14 mouse cellular contexts compared by ENCODE assay signal in the genomic region with DNA sequence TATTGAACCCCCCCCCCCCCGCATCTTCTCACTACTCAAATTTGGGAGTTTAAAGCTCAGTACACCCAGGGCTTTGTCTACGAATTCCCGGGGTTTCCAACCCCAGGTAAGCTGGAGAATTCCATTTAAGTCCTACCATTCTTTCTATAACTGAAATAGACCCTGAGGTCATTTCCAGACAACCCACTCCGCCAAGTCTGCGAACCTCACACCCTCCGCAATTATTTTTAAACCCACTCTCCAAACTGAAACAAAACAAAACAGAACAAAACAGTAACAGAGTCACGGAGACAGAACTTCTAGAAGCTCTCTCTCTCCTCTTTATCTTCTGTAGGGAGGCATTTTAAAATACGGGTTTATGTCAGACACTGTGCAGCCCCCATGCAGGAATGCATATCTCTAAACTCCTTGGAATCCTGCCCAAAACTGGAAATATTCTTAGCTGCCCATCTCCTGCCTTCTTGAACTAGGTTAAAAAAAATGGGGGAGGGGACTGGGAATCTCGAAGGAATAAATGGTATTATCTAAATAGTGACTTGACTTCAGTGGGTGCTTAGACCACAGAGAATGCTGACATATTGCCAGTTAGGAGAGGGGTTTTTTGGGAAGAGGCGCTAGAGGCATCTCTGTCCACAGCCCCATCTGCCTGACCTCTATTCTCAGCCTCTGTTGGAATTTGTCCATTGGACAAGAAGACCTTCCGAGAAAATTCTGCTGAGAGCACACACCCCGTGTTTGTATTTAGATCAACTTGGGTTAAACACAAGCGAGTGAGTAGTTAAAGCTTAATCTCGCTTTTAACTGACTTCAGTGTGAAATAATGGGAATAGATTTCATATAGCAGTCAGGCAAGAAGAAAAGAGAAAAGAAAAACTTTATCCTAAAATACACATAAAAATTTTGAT. TPM values are rescaled to one million over a fixed set of nuclear protein-coding genes. Genes with fewer than 3 reads are reported as not detected.
A peak's percentile ranks its signal among the peaks of the same experiment; 100 is the strongest.
DNase-seq lines count a peak whose midpoint lies in the region; ATAC-seq and TF ChIP-seq lines count a peak whose summit lies in the region.
"Had no signal": no experiment of that assay in that cellular context is flagged by ENCODE, and none has a peak within 500 bp of the region (broad histone marks: within the 10 kb centered on the region; RNA-seq: fewer than 3 reads in every experiment).

No protein-coding gene starts in this region.

- H3K9ac ChIP-seq in embryonic facial prominence, embryonic 14.5 days (ENCODE audit: low read depth, low read length), result no peak overlapping the region
- H3K9ac ChIP-seq in heart, embryonic 16.5 days (ENCODE audit: low read length), result peak overlapping the region; percentile 18
- no peak overlapping the region for H3K9ac ChIP-seq in liver, postnatal 0 days (replicated peaks)
- H3K9ac ChIP-seq: midbrain, embryonic 15.5 days had no signal

- no peak for TF ChIP-seq EP300 in liver, postnatal 0 days (IDR thresholded peaks at IDR 0.05; ENCODE audit: low read depth)

- no peak for ATAC-seq in embryonic facial prominence, embryonic 14.5 days (ENCODE audit: low read depth)
- ATAC-seq in heart, embryonic 16.5 days (replicated peaks; ENCODE audit: extremely low read depth, insufficient read depth, low FRiP score), result peak; percentile 69
- no peak for ATAC-seq in liver, postnatal 0 days

- H3K4me1 ChIP-seq in embryonic facial prominence, embryonic 14.5 days (ENCODE audit: control insufficient read depth, insufficient read depth, low read length), result peaks cover 9% of the 10 kb centered on the region; the same call in 1 of the 2 replicates
- peaks cover 50% of the 10 kb centered on the region for H3K4me1 ChIP-seq in heart, embryonic 16.5 days (ENCODE audit: control insufficient read depth, insufficient read depth, low read length)
- peaks cover 17% of the 10 kb centered on the region for H3K4me1 ChIP-seq in liver, postnatal 0 days (ENCODE audit: insufficient read depth)

- peak overlapping the region; percentile 2; the same call in 1 of the 2 replicates for H3K27ac ChIP-seq in embryonic facial prominence, embryonic 14.5 days (replicated peaks; ENCODE audit: low read depth, low read length)
- peak overlapping the region; percentile 88 for H3K27ac ChIP-seq in heart, embryonic 16.5 days (ENCODE audit: low read length)
- peak overlapping the region; percentile 48 for H3K27ac ChIP-seq in liver, postnatal 0 days (ENCODE audit: low read depth)
- H3K27ac ChIP-seq: hindbrain, embryonic 10.5 days; layer of hippocampus, adult 2 months; midbrain, embryonic 15.5 days had no signal

- H3K9me3 ChIP-seq in embryonic facial prominence, embryonic 14.5 days (ENCODE audit: control insufficient read depth, low read length), result no peaks in the 10 kb centered on the region
- H3K9me3 ChIP-seq in heart, embryonic 16.5 days (replicated peaks; ENCODE audit: control insufficient read depth, low read length), result no peaks in the 10 kb centered on the region
- no peaks in the 10 kb centered on the region for H3K9me3 ChIP-seq in liver, postnatal 0 days (ENCODE audit: low read length)
- H3K9me3 ChIP-seq: hindbrain, embryonic 10.5 days; midbrain, embryonic 15.5 days had no signal

- peak; percentile 85 for DNase-seq in kidney, adult 9 months
- no peak for DNase-seq in kidney, postnatal 4 days
- peak; percentile 60 for DNase-seq in embryonic facial prominence, embryonic 14.5 days (ENCODE audit: low spot score)
- no peak for DNase-seq in liver, postnatal 0 days
- DNase-seq in cerebellum, adult 8-10 months, result no peak
- no peak for DNase-seq in ovary, postnatal 10 days (ENCODE audit: low spot score)
- DNase-seq: adrenal gland, adult 8-10 months; lung, postnatal 14 days; right cerebral cortex, adult 18-20 months had no signal

- no peak overlapping the region for H3K4me2 ChIP-seq in embryonic facial prominence, embryonic 14.5 days (ENCODE audit: low read depth, low read length)
- H3K4me2 ChIP-seq in heart, embryonic 16.5 days (ENCODE audit: low read depth, low read length), result peak overlapping the region; percentile 53
- 0 out of 2 replicates have a peak overlapping the region, but pooled peaks have one; percentile 2 for H3K4me2 ChIP-seq in liver, postnatal 0 days (ENCODE audit: low read depth, low read length)
- H3K4me2 ChIP-seq: midbrain, embryonic 15.5 days had no signal

- no peak overlapping the region for H3K4me3 ChIP-seq in embryonic facial prominence, embryonic 14.5 days (ENCODE audit: low read depth, low read length)
- peak overlapping the region; percentile 0; the same call in 1 of the 2 replicates for H3K4me3 ChIP-seq in heart, embryonic 16.5 days (ENCODE audit: low read length)
- no peak overlapping the region for H3K4me3 ChIP-seq in liver, postnatal 0 days (ENCODE audit: low read depth, low read length)
- H3K4me3 ChIP-seq: hindbrain, embryonic 10.5 days; layer of hippocampus, adult 2 months; midbrain, embryonic 15.5 days had no signal

- no peak for TF ChIP-seq CTCF in liver, postnatal 0 days (IDR thresholded peaks at IDR 0.05; ENCODE audit: low read depth)

- WGBS in embryonic facial prominence, embryonic 14.5 days, result 61% methylated on average over 14 of the region's 14 CpGs
- 27% methylated on average over 14 of the region's 14 CpGs for WGBS in heart, embryonic 16.5 days
- WGBS in liver, postnatal 0 days (ENCODE audit: insufficient replicate concordance), result 64% methylated on average over 14 of the region's 14 CpGs

- H3K27me3 ChIP-seq in embryonic facial prominence, embryonic 14.5 days (replicated peaks; ENCODE audit: control insufficient read depth, insufficient read depth, low read length), result no peaks in the 10 kb centered on the region
- H3K27me3 ChIP-seq in heart, embryonic 16.5 days (ENCODE audit: control insufficient read depth, insufficient read depth, low read length), result no peaks in the 10 kb centered on the region
- H3K27me3 ChIP-seq in liver, postnatal 0 days (ENCODE audit: insufficient read depth, low read length), result no peaks in the 10 kb centered on the region
- H3K27me3 ChIP-seq: CH12.LX; midbrain, embryonic 15.5 days had no signal

- H3K36me3 ChIP-seq in embryonic facial prominence, embryonic 14.5 days (ENCODE audit: control insufficient read depth, insufficient read depth, low read length), result peaks cover 16% of the 10 kb centered on the region; the same call in 1 of the 2 replicates
- H3K36me3 ChIP-seq in heart, embryonic 16.5 days (ENCODE audit: control insufficient read depth, insufficient read depth), result peaks cover 6% of the 10 kb centered on the region
- peaks cover 8% of the 10 kb centered on the region; the same call in 1 of the 2 replicates for H3K36me3 ChIP-seq in liver, postnatal 0 days (replicated peaks; ENCODE audit: insufficient read depth, low read length)
- H3K36me3 ChIP-seq: midbrain, embryonic 15.5 days had no signal

RNA-seq across cellular contexts. Expression of a gene that starts 50.3 kb away (rescaled TPM):
- 2.5 and 3.1 TPM in 2 replicates for polyA plus RNA-seq in embryonic facial prominence, embryonic 14.5 days (2014; fragmentation: Nextera tagmentation; extraction: Ambion mirVana)
- polyA plus RNA-seq in heart, embryonic 16.5 days (2015; fragmentation: Nextera tagmentation; extraction: Ambion mirVana), result 1.4 and 1.9 TPM in 2 replicates
- 0.89 and 1.2 TPM in 2 replicates for polyA plus RNA-seq in liver, postnatal 0 days (2015; fragmentation: Nextera tagmentation; extraction: Ambion mirVana)

Comparison
In these comparisons a context has a peak if more than half of its experiments do, and no peak if none do; other contexts are left out.
1. DNase-seq: peak in kidney, adult 9 months (single experiment) and embryonic facial prominence, embryonic 14.5 days (single experiment); none in kidney, postnatal 4 days (0 of 2), liver, postnatal 0 days (single experiment), cerebellum, adult 8-10 months (single experiment) and ovary, postnatal 10 days (single experiment).
2. H3K27ac ChIP-seq: peak in every context shown above with its lines; median percentile 88 in heart, embryonic 16.5 days; 48 in liver, postnatal 0 days; 2 in embryonic facial prominence, embryonic 14.5 days.